Mouse (Mus musculus) adrenal gland, adult 8-10 months (tissue): ENCODE measurements around the gene Smpd1. TPM values are rescaled to one million over a fixed set of nuclear protein-coding genes. Genes with fewer than 3 reads are reported as not detected.

ENCODE experiments used
- DNase-seq: peaks from one replicate; pipeline ENCODE4 v3.0.0; 2022
- total RNA-seq, 4 experiments: library from RNA; stranded (reverse); gene quantifications; 2 replicates each; pipeline ENCODE4 v1.2.4; 2022

The Smpd1 gene
- total RNA-seq, 4 experiments from 2014 or later: 47.3 to 54.3 (median 51.8) TPM

DNA sequence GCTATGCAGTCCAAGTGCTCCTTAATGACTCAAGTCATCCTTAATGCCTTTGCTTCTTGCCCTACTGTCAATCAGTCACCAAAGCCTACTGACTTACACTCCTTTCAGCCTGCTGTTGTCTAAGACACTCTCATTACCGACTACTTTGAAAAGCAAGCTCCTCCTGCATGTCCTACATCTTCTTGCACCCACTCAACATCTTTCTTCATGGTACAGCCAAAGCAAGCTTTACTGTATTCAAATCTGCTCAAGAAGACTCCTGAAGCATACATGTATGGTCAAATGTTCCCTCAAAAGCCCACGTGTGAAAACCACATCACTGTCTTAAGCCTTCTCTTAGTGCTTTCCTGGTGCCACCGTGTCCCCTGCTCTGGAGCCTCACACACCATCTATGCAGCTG lies 9.2 kb downstream of the Smpd1 start:
- DNase-seq: no peak

DNA sequence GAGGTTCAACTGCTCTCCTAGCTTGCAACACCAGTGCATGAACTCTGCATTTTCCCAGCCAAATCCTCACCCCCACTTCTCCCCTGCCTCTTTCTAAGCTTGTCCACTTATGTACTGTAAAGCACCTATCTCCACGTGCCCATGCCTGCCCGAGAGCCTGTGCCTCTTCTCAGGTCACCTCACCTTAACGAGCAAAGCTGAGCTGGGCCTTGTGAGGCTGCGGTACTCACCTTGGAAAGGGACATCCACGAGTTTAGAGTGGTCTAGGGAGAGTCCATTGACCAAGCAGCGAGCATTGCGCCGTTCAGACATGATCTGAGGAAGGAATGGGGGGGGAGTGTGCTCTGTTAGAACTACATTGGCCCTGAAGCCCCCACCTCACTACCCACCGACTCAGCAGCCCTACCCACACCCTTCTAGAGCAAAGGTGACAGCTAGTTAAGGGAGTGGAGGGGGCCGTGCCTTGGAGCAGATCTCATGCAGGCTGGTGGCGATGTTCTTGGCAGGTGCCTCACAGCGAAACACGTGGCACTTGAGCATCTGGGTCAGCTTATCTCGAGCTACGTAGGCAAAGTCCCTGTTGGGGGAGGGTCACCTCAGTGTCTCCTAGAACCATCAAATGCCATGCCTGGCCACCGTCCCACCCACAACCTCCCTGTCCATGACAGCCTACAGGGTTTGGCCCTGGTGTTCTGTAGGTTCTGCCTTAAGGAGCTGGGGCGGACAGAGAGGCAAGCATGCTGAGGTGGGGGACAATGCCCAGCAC lies 11.1 kb downstream of the Smpd1 start:
- no peak for DNase-seq

DNA sequence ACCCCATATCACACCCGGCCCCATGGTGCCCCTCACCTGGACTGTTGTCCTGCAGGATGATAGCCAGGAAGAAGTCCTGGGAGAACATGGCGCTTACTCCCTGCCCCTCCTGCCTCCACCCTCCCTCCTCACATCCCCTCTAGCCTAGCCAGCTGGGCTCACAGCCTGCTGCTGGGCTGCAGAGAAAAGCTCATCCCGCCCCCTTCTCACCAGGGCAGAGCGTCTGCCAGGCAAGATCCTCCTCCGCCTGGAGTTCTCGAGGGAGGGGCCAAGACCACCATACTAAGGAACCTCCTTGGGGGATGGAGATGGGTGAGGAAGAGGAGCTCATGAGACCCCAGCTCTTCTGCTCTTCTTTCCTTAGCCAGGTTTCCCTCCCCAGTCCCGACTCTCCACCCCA lies 14.4 kb downstream of the Smpd1 start:
- no peak for DNase-seq

DNA sequence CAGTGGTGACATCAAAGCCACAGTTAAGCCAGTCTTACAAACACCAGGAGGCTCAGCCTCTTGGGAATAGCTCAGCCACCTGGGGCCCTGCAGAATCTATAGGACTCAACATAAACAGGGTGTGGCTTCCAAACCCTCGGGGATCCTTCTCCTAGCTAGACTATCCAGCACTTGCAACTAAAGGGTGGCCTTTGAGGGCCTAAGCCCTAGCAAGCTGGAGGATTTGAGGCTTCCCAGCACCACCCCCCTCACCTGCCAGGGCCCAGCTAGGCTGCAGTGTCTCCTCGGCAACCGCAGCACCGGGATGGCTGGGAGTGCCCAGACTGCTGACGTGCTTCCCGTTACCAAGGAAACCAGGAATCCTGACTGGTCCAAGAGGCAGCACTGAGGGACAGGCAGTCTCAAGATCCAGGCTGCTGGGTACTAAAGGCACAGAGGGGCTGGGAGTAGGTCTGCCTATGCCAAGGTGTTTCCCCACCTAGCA lies 14.9 kb downstream of the Smpd1 start:
- DNase-seq: no peak

DNA sequence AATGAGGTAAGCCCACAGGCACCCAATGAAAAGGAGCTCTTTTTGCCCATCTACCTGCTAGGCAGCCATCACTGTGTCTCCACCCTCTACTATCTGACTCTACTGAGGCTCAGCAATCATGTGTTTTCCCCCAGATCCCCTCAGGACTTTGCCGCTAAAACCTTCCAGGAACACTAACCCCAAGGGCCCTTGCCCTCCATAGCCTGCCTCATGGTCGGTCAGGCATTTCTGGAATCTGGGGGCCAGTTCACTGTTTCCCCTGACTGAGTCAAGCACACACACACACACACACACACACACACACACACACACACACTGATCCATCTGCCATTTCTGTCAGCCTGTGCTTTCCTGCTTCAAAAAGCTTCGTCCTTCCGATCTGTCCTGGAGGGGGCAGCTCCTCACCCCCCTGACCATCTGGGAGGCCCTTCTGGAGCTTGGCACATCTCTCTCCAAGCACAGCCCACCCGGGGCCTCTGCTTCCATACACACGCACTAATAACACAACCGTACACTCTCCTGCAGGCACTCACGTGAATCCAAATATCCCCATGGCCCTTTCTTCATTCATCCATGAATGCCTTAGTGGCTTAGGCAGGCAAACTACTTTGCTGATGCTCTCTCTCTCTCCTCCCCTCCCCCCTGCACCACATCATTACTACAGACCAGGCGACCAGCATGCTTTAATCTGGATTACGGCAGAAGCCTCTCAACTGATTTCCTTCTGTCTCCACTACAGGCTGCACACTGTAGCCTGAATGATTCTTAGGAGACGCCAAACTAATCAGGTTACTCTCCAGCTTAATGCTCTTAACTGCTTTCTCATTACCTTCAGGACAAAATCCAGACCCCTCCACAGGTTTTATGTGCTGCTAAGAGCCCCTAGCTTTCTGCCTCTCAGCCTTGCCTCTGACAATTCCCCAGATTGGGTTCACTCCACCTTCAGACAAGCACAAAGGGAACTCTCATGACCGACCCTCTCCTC lies 15.6 kb downstream of the Smpd1 start:
- DNase-seq: no peak

DNA sequence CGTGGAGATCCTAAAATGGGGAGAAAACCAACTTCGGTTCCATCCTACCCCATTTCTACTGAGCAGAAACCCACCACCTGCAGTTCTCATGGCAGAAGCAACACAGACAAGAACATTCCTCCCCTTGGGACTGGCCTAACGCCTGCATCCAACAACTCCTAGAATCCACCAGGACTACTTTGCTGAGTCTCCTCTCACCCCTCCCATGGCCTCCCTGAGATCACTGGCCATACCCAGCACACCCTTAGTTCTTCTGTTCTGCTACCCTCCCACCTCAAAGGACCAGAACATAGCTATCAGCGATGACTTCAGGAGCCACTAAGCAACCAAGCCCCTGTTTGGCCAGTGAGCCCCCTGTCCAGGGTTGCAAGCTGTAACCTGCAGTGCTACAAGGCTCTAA lies 16.6 kb downstream of the Smpd1 start:
- no peak for DNase-seq

DNA sequence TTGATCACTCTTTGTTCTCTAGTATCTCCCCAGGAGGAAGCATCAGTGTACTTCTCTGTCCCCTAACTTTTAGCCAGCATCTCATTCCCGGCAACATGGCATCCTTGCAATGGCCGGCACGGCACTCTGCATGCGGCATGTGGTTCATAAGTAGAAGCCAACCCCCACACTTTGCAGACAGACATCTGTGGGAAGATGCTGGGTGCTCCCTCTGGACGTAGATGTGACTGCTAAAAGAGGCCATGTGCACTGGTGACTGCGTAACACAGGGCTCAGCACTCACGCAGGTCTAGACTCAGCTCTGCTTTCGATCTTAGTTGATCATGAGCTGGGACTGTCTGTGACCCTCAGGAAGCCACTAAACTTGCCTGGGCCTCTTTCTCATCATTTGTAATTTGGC lies 18.8 kb downstream of the Smpd1 start:
- no peak for DNase-seq

DNA sequence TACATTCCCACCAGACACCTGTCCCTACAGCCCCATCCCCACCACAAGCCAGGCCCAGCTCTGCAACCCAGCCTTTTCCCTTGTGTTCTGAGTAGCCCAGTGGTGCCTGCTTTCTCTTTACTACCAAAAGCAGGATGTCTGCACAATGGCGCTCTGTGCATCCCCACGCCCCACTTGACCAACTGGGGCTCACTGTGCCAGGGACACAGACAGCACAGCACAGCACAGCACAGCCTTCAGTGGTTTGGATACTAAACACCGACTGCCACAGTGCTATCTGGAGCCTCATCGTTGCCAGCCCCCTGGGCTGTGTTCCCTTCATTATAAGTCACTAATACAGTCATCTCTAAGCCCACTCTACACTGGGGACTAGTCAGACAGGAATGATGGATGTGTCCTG lies 20.4 kb downstream of the Smpd1 start:
- no peak for DNase-seq

DNA sequence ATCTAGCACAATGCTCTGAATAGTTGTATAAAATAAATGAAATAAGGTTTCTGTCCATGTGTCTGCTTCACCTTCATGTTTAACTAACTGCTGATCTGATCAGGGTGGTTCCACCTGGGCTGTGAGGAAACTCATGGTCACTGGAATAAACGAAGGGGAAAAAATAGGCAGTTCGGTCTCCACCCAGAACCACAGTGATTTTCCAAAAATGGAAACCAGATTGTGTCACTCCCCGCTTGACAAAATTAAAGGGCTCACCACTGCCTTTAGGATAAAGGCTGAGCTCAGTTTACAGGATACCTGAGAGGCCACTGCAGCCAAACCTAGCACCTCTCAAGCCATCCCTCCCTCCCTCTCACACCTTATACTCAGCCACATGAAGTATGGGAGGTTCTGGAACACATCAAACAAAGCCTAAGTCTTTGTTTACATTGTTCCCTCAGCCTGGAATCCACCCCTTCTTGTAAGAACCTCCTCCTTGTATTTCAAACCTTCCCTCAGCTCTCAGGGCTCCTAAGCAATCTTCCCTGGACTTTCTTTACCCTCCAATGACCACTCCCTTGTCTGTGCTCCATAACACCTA lies 22.1 kb downstream of the Smpd1 start:
- no peak for DNase-seq

DNA sequence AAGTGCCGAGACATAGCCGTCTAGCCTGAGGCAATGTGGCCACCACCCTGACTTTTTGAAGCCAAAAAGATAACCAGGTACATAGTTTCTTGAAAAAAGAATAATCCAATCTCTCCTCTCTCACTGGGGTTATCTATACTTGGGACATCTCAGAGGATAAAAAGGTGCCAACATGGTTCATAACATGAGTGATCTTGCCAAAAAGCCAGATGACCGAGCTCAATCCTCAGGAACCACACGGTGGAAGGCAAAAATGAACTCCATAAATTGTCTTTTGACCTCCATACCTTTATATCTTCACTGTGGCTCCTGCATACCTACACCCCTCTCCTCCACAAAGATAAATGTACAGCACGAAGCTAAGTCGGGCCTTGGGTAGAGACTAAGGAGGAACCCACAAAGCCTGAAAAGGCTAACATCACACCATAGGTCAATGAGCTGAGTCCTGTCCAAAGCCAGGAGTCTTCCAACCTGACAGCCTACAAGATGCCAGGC lies 23.3 kb downstream of the Smpd1 start:
- DNase-seq: no peak

DNA sequence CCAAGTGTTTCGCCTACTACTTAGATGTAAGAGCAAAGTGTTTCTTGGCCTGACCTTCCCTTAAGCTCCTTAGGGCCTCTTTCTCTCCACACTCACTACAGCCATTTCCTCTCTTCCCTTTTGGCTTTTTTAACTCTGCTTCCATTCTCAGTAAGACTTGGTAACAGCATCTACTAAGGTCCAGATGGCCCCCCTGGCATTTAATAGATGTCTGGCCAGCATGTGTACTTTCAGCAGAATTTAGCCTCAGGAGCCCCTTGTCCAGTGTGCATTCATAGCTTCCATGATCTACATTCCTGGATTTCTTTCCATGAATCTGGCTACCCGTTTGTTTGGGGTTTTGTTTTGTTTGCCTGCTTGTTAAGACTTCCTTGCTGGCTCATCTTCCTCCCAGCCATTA lies 24.3 kb downstream of the Smpd1 start:
- no peak for DNase-seq

DNA sequence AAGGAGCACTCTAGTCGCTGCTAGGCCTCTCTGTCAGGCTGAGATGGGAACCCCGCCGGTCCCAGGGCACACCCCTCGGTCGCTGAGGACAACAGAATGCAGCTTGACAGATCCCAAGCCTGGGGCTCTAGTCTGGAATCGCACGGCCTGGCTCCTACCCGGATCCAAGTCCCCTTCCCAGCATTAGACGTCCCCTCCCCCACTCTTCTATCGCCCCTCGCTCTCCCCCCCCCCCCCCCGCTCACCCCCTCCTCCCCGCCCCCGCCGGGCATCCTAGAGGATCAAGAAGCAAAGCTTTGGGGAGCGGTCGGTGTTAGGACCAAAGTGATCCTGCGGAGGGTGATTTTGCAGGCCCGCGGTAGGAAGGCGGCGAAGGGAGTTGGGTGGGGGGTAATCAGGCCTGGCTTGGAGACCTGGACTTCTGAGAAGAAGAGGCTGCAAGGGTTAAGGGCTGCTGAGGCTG lies 26.5 kb downstream of the Smpd1 start:
- no peak for DNase-seq

DNA sequence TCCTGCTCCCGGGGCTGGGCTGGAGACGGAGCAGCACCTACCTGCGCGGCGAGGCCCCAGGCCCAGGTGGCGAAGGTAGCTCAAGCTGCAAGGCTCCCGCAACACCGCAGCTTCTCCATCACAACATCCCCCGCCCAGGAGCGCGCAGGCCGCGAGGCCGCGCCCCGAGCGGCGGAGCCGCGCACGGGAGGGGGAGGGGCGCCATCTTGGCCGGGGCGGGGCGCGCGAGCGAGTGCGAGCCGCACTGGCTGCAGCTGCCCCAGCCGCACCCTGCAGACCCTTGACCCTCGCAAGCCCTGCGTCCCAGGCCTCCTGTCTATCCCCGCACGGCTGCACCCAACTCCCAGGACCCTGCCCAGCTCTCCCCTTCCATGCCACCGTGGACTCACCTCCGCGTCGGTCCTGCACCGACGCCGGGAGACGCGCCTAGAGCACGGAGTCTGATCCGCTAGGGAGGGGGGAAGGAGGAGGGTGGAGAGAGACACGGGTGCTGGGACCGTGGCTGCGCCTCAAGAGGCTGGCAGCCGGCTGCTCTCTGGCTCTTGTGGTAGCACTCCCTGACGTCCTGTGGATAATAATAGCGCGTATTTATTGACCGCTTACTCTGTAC lies 27.0 kb downstream of the Smpd1 start, which contains the start of gene Apbb1:
Gene Apbb1, minus strand, starts transcription at position 560 of the 610 bp plus-strand sequence.
- peak; percentile 41 for DNase-seq

DNA sequence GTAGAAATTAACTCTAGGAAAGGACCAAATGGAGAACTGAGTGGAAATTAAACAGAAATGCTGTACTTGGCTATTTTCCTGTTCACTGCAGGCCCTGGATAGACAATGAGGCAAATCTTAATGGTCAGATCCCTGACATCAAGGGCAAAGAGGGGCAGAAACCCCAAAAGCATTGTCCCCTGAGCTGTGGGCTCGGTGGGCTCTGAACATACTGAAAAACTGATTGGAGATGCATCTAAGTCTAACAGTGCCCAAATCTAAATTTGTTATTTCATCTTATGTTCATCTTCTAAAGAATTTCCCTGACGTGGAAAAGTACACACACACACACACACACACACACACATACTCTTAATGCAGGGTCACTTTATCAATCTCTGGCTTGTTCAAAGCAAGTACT lies 27.8 kb downstream of the Smpd1 start:
- DNase-seq: no peak

DNA sequence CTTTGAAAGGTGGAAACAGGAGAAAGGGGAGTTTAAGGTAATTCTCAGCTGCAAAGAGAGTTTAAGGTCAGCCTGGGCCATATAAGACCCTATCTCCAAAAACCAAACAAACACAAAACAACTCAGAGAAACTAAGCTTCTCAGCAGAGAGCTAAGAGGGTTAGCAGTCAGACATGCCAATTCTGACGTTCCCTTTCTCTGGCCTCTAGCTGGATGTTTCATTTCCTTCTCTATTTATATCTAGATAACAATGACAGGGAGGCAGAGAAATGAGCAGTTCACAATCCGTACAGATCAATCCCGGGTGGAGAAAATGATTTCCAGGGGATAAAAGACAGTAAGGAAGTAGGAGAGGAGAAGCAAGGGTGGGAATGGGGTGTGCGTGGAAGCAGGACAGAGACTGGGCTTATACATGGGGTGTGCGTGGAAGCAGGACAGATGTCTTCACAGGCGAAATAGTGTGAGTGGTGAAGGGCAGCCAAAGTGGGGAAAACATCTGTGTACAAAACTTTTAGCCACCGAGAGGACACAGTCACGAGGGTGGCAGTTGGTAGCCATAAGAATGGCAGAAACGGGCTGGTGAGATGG lies 34.3 kb downstream of the Smpd1 start:
- no peak for DNase-seq

DNA sequence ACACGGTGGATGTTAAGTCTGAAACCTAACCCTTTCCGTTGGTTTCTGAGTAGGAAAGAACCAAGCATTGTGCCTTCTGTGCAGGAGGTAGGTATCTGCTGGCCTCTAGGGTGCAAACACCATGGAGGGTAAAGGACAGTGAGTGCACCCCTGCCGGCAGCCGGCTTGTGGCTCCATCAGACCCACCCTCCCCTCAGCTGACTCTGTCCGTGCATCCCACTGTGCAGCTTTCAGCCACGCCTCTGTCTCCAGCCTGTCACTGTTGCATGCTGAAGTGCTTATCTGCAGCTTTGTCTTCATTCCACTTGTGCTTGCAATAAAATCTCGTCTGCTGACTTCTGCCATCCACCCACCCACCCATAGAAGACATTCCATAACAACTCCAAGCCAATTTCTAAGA lies 35.9 kb downstream of the Smpd1 start:
- DNase-seq: no peak

DNA sequence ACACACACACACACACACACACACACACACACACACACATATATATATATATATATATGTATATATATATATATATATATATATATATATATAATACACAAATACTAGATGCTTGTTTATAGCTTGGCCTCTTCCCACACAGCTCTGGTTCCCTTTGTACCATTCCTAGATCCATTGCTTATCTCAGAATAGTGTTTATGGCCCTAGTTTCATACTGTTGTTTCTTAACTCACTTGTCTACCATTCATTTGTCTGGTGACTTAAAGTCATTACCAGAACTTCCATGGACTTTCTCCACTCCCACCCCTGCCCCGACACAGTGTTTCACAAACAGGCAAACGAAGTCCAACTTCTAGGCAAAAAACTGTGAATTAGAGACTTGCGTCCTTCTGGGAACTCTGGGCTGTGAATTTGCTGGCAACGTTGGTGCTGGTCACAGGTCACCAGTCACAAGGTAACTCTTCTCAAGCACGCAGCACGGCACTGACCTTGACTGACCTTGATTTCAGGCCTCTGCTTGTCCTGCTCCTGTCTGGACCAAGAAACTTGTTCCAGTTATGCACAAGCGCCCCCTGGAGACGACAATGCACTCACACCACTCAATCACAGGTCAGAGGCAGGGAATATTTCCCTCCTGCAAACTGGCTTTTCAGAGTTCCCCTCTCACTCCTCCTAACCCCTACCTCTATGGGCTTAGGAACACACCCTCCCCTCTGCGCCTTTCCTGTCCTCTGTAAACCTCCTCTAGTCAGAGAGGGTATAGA lies 48.9 kb downstream of the Smpd1 start:
- peak; percentile 57 for DNase-seq
